Comparison of ENCODE assay signal across 8 mouse cellular contexts in the genomic region with DNA sequence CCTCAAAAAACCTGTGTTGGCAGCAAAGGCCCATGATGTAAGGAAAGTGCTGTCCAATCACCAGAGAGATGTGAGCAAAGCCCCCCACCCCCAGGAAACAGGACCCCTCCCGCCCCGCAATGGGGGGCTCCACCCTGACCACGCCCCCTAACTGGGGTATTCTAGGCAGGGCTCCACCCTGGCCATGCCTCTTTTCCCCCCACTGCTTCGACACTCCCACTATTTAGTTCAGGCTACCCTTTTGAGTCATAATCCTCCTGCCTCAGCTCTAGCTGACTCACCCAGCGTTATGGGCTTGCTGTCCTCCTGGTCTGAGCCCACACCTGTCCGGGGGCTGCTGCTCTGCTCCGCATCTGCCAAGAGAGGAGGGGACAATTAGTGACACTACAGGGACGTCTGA. TPM values are rescaled to one million over a fixed set of nuclear protein-coding genes. Genes with fewer than 3 reads are reported as not detected.
DNase-seq lines count a peak whose midpoint lies in the region; ATAC-seq lines count a peak whose summit lies in the region.

No protein-coding gene starts in this region.

- ATAC-seq in lung, embryonic 16.5 days (ENCODE audit: low read depth) = no peak
- no peak for ATAC-seq in hindbrain, embryonic 16.5 days
- no peak for ATAC-seq in neural tube, embryonic 12.5 days (ENCODE audit: low FRiP score, low read depth)

- H3K36me3 ChIP-seq in lung, embryonic 16.5 days (ENCODE audit: control insufficient read depth, insufficient read depth, low read length) = peaks cover 26% of the 10 kb centered on the region
- peaks cover 18% of the 10 kb centered on the region for H3K36me3 ChIP-seq in hindbrain, embryonic 16.5 days (ENCODE audit: control insufficient read depth, insufficient read depth, low read length)
- H3K36me3 ChIP-seq in neural tube, embryonic 12.5 days = peaks cover 15% of the 10 kb centered on the region

- peak overlapping the region; percentile 37 for H3K4me3 ChIP-seq in lung, embryonic 16.5 days (ENCODE audit: low read length)
- H3K4me3 ChIP-seq in hindbrain, embryonic 16.5 days (ENCODE audit: low read length) = no peak overlapping the region
- H3K4me3 ChIP-seq in neural tube, embryonic 12.5 days = 0 out of 2 replicates have a peak overlapping the region, but pooled peaks have one; percentile 3

- peak; percentile 72 for DNase-seq in embryo, embryonic 11 days
- DNase-seq in embryo, embryonic 9.5 days (ENCODE audit: extremely low spot score) = no peak
- no peak for DNase-seq in lung, postnatal 14 days
- DNase-seq in thymus, postnatal 14 days = no peak
- no peak for DNase-seq in yolk sac, embryonic 10.5 days (ENCODE audit: low spot score)

- no peaks in the 10 kb centered on the region for H3K27me3 ChIP-seq in lung, embryonic 16.5 days (ENCODE audit: control insufficient read depth, insufficient read depth, low read depth, low read length)
- peaks cover 3% of the 10 kb centered on the region; the same call in 1 of the 2 replicates for H3K27me3 ChIP-seq in hindbrain, embryonic 16.5 days (replicated peaks; ENCODE audit: control insufficient read depth, insufficient read depth, low read length)
- peaks cover 30% of the 10 kb centered on the region for H3K27me3 ChIP-seq in neural tube, embryonic 12.5 days (replicated peaks)

- H3K4me2 ChIP-seq in lung, embryonic 16.5 days (ENCODE audit: low read depth, low read length) = peak overlapping the region; percentile 52
- no peak overlapping the region for H3K4me2 ChIP-seq in hindbrain, embryonic 16.5 days (ENCODE audit: low read length)
- peak overlapping the region; percentile 10 for H3K4me2 ChIP-seq in neural tube, embryonic 12.5 days (replicated peaks)

- WGBS in lung, embryonic 16.5 days = 31% methylated on average over 8 of the region's 8 CpGs
- 11% methylated on average over 8 of the region's 8 CpGs for WGBS in hindbrain, embryonic 16.5 days
- WGBS in neural tube, embryonic 12.5 days = 10% methylated on average over 8 of the region's 8 CpGs

- H3K4me1 ChIP-seq in lung, embryonic 16.5 days (replicated peaks; ENCODE audit: control insufficient read depth, insufficient read depth, low read length) = peaks cover 77% of the 10 kb centered on the region
- peaks cover 41% of the 10 kb centered on the region for H3K4me1 ChIP-seq in hindbrain, embryonic 16.5 days (ENCODE audit: control insufficient read depth, insufficient read depth, low read depth, low read length)
- peaks cover 67% of the 10 kb centered on the region for H3K4me1 ChIP-seq in neural tube, embryonic 12.5 days

- no peaks in the 10 kb centered on the region for H3K9me3 ChIP-seq in lung, embryonic 16.5 days (ENCODE audit: control insufficient read depth, low read length)
- H3K9me3 ChIP-seq in hindbrain, embryonic 16.5 days (ENCODE audit: control insufficient read depth, low read length) = no peaks in the 10 kb centered on the region
- H3K9me3 ChIP-seq in neural tube, embryonic 12.5 days = no peaks in the 10 kb centered on the region

- peak overlapping the region; percentile 39; the same call in 1 of the 2 replicates for H3K9ac ChIP-seq in lung, embryonic 16.5 days (ENCODE audit: low read length)
- H3K9ac ChIP-seq in hindbrain, embryonic 16.5 days (ENCODE audit: low read depth, low read length) = no peak overlapping the region
- H3K9ac ChIP-seq in neural tube, embryonic 12.5 days = no peak overlapping the region

- H3K27ac ChIP-seq in lung, embryonic 16.5 days (ENCODE audit: low read length) = peak overlapping the region; percentile 97
- peak overlapping the region; percentile 29 for H3K27ac ChIP-seq in hindbrain, embryonic 16.5 days (ENCODE audit: low read depth, low read length)
- H3K27ac ChIP-seq in neural tube, embryonic 12.5 days = 0 out of 2 replicates have a peak overlapping the region, but pooled peaks have one; percentile 21

RNA-seq across cellular contexts. Expression of a gene that starts 16.5 kb away (rescaled TPM):
- 7.9 and 9.0 TPM in 2 replicates for polyA plus RNA-seq in lung, embryonic 16.5 days (2015; fragmentation: Nextera tagmentation; extraction: Ambion mirVana)
- 1.6 and 2.3 TPM in 2 replicates for polyA plus RNA-seq in hindbrain, embryonic 16.5 days (2015; fragmentation: Nextera tagmentation; extraction: Ambion mirVana)
- 2.1 and 2.7 TPM in 2 replicates for polyA plus RNA-seq in neural tube, embryonic 12.5 days (2016; fragmentation: Nextera tagmentation; extraction: Ambion mirVana)

RNA-seq across cellular contexts. Expression of a gene that starts 20.5 kb away (rescaled TPM):
- 1.2 and 1.7 TPM in 2 replicates for polyA plus RNA-seq in lung, embryonic 16.5 days (2015; fragmentation: Nextera tagmentation; extraction: Ambion mirVana)
- 1.5 and 2.2 TPM in 2 replicates for polyA plus RNA-seq in hindbrain, embryonic 16.5 days (2015; fragmentation: Nextera tagmentation; extraction: Ambion mirVana)
- polyA plus RNA-seq in neural tube, embryonic 12.5 days (2016; fragmentation: Nextera tagmentation; extraction: Ambion mirVana) = 2.3 and 2.5 TPM in 2 replicates

RNA-seq across cellular contexts. Expression of a gene that starts 25.1 kb away (rescaled TPM):
- 3.0 and 3.1 TPM in 2 replicates for polyA plus RNA-seq in lung, embryonic 16.5 days (2015; fragmentation: Nextera tagmentation; extraction: Ambion mirVana)
- polyA plus RNA-seq in hindbrain, embryonic 16.5 days (2015; fragmentation: Nextera tagmentation; extraction: Ambion mirVana) = 7.9 and 9.4 TPM in 2 replicates
- polyA plus RNA-seq in neural tube, embryonic 12.5 days (2016; fragmentation: Nextera tagmentation; extraction: Ambion mirVana) = 5.0 and 5.3 TPM in 2 replicates

RNA-seq across cellular contexts. Expression of a gene that starts 25.1 kb away (rescaled TPM):
- 71.4 and 73.1 TPM in 2 replicates for polyA plus RNA-seq in lung, embryonic 16.5 days (2015; fragmentation: Nextera tagmentation; extraction: Ambion mirVana)
- 99.8 and 108 TPM in 2 replicates for polyA plus RNA-seq in hindbrain, embryonic 16.5 days (2015; fragmentation: Nextera tagmentation; extraction: Ambion mirVana)
- 75.6 and 77.9 TPM in 2 replicates for polyA plus RNA-seq in neural tube, embryonic 12.5 days (2016; fragmentation: Nextera tagmentation; extraction: Ambion mirVana)

RNA-seq across cellular contexts. Expression of a gene that starts 31.0 kb away (rescaled TPM):
- polyA plus RNA-seq in lung, embryonic 16.5 days (2015; fragmentation: Nextera tagmentation; extraction: Ambion mirVana) = 95.4 and 105 TPM in 2 replicates
- 149 and 156 TPM in 2 replicates for polyA plus RNA-seq in hindbrain, embryonic 16.5 days (2015; fragmentation: Nextera tagmentation; extraction: Ambion mirVana)
- polyA plus RNA-seq in neural tube, embryonic 12.5 days (2016; fragmentation: Nextera tagmentation; extraction: Ambion mirVana) = 136 and 138 TPM in 2 replicates

Comparison
In these comparisons a context has a peak if more than half of its experiments do, and no peak if none do; other contexts are left out.
1. H3K27ac ChIP-seq: peak in every context shown above with its lines; median percentile 97 in lung, embryonic 16.5 days; 29 in hindbrain, embryonic 16.5 days; 21 in neural tube, embryonic 12.5 days.